Mouse (Mus musculus) kidney, postnatal 0 days (tissue): ENCODE measurements around the gene Fbxo40. TPM values are rescaled to one million over a fixed set of nuclear protein-coding genes. Genes with fewer than 3 reads are reported as not detected.

ENCODE experiments used
- ATAC-seq: fragments of 200-750 bp; cut with Nextera tagmentation; replicated peaks from 2 replicates; pipeline ENCODE4 v1.8.0; 2017; ENCODE audit warnings: low read depth, moderate number of reproducible peaks, moderate TSS enrichment, moderate library complexity; ENCODE audit not compliant: low FRiP score
- DNase-seq: peaks from one replicate; pipeline ENCODE4 v3.0.0-alpha.2; 2016; ENCODE audit warnings: low spot score
- H3K27ac ChIP-seq: fragments of 300-500 bp; sonication (generic); 2 replicates; pipeline ENCODE4 v1.5.1; 2014; ENCODE audit warnings: mild to moderate bottlenecking
- H3K27me3 ChIP-seq: fragments of 300-500 bp; sonication (generic); 2 replicates; pipeline ENCODE4 v1.6.1; 2014; ENCODE audit warnings: low read length, mixed read lengths; ENCODE audit not compliant: insufficient read depth
- H3K36me3 ChIP-seq: fragments of 300-500 bp; sonication (generic); 2 replicates; pipeline ENCODE4 v1.6.1; 2014; ENCODE audit warnings: low read length, mixed read lengths; ENCODE audit not compliant: insufficient read depth
- H3K4me1 ChIP-seq: fragments of 300-500 bp; sonication (generic); replicated peaks from 2 replicates; pipeline ENCODE4 v1.6.1; 2014; ENCODE audit warnings: antibody characterized with exemption, low read length, mixed read lengths; ENCODE audit not compliant: insufficient read depth
- H3K4me2 ChIP-seq: fragments of 300-500 bp; sonication (generic); 2 replicates; pipeline ENCODE4 v1.6.1; 2014; ENCODE audit warnings: mild to moderate bottlenecking, low read length, moderate library complexity, mixed read lengths
- H3K4me3 ChIP-seq: fragments of 300-500 bp; sonication (generic); replicated peaks from 2 replicates; pipeline ENCODE4 v1.5.1; 2014; ENCODE audit warnings: low read depth, low read length
- H3K9ac ChIP-seq: fragments of 300-500 bp; sonication (generic); 2 replicates; pipeline ENCODE4 v1.6.1; 2014; ENCODE audit warnings: low read depth, low read length
- H3K9me3 ChIP-seq: fragments of 300-500 bp; sonication (generic); replicated peaks from 2 replicates; pipeline ENCODE4 v1.6.1; 2016; ENCODE audit warnings: low read length, inconsistent platforms, mixed read lengths
- CTCF ChIP-seq: IDR thresholded peaks from 2 replicates; pipeline ENCODE4 v1.5.1; 2016; ENCODE audit warnings: antibody characterized with exemption, low read depth, mild to moderate bottlenecking, moderate library complexity
- WGBS: fragments of 180-500 bp; shearing (Covaris S2); extraction: QIAGEN DNeasy Blood & Tissue Kit; methylation state at CpG from one replicate; pipeline ENCODE4 v1.1.7; 2014; 5-methylcytosine and 5-hydroxymethylcytosine counted together
- polyA plus RNA-seq: library from polyadenylated mRNA; unstranded; fragments of >200 nt; fragmentation: Nextera tagmentation; extraction: Ambion mirVana; gene quantifications from 2 replicates; pipeline ENCODE4 v1.2.1, GENCODE M21; 2015

The Fbxo40 gene
- polyA plus RNA-seq, 1 experiment from 2014 or later: 1.6 TPM

DNA sequence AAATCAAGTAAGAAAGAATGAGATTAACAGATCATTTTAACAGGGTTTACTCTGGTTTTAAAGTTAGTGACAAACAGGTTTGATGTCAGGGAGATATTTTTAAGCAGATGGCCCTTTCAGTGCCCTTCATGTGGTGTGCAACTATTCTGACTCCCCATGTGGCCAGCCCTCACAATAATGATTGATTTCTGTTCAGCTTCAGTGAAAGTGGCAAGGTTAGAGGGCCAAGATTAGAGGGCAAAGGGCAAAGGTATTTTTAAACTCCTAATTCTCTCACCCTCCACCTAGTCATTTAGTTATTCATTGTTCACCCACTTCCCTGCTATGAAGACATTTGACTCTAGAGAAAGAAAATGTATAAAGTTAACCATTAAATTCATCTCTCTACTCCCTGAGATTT lies 2.2 kb downstream of the Fbxo40 start:
- TF ChIP-seq CTCF: no peak
- H3K9me3 ChIP-seq: no peaks in the 10 kb centered on the region
- H3K9ac ChIP-seq: no peak overlapping the region
- no peak overlapping the region for H3K4me2 ChIP-seq
- no peak overlapping the region for H3K4me3 ChIP-seq
- H3K27ac ChIP-seq: peak overlapping the region; percentile 47; the same call in 1 of the 2 replicates
- DNase-seq: peak; percentile 3
- H3K36me3 ChIP-seq: no peaks in the 10 kb centered on the region
- ATAC-seq: peak; percentile 48
- H3K4me1 ChIP-seq: no peaks in the 10 kb centered on the region
- H3K27me3 ChIP-seq: no peaks in the 10 kb centered on the region

DNA sequence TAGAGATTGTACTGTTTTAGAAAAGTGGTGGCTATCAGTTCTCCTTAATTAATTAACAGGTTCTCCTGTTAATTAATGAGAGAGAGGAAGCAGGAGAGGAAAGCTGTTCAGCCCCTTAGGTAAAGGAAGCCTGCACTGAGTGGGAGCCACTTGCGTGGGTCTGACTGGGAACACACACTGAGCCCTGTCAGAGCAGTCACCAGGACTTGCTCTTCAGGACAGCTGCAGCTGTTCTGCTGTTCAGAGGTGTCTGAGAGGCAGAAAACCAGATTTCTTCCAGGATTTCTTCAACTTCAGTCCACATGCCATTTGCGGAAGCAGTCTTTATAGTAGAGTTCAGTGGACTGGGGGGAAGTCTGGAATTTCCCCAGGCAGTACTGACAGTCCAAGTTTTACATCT lies 2.9 kb downstream of the Fbxo40 start:
- Histone ChIP-seq H3K4me2 (no peak overlapping the region), H3K9ac (no peak overlapping the region), H3K36me3 (no peaks in the 10 kb centered on the region), H3K27me3 (no peaks in the 10 kb centered on the region), H3K27ac (peak overlapping the region; percentile 47; the same call in 1 of the 2 replicates), H3K4me1 (no peaks in the 10 kb centered on the region), H3K9me3 (no peaks in the 10 kb centered on the region), H3K4me3 (no peak overlapping the region)
- no peak for TF ChIP-seq CTCF
- DNase-seq (no peak), ATAC-seq (no peak)
- WGBS: 69% methylated on average over 2 of the region's 2 CpGs

DNA sequence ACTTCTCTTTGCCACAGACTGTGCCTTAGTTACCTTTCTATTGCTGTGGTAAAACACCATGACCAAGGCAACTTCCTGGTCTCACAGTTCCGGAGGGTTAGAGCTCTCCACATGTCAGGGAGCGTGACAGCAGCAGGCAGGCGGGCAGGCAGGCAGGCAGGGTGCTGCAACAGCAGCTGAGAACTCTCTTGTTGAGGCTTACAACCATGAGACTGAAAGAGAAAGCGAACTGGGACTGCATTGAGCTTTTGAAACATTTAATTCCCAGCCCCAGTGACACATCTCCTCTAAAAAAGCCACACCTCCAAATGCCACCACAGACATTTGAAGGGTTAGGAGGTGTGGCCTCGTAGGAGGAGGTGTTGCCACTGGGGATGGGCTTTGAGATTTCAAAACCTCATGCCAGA lies 4.6 kb downstream of the Fbxo40 start:
- H3K27me3 ChIP-seq: no peaks in the 10 kb centered on the region
- no peaks in the 10 kb centered on the region for H3K36me3 ChIP-seq
- no peak for ATAC-seq
- 54% methylated on average over 5 of the region's 5 CpGs for WGBS
- DNase-seq: no peak
- H3K4me3 ChIP-seq: no peak overlapping the region
- H3K9ac ChIP-seq: no peak overlapping the region
- no peak overlapping the region for H3K4me2 ChIP-seq
- H3K4me1 ChIP-seq: no peaks in the 10 kb centered on the region
- TF ChIP-seq CTCF: no peak
- no peaks in the 10 kb centered on the region for H3K9me3 ChIP-seq
- H3K27ac ChIP-seq: no peak overlapping the region

DNA sequence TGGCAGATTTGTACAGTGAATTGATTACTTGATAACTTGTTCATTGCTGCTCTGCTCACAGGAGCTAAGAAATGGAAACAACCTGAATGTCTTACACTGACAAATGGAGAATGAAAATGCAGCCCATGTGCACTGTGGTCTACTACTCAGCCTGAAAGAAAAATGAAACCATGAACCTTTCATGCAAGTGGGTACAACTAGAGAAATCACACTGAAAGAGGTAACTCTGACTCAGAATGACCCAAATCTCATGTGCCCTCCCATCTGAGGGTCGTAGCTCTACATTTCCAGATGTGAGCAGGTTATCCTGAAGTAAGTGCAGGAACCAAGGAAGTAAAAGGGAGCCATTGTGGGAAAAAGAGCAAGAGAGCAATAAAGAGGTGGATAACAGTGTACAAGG lies 6.5 kb downstream of the Fbxo40 start:
- Histone ChIP-seq H3K27ac (no peak overlapping the region), H3K4me1 (no peaks in the 10 kb centered on the region), H3K4me3 (no peak overlapping the region), H3K4me2 (no peak overlapping the region), H3K9me3 (no peaks in the 10 kb centered on the region), H3K9ac (no peak overlapping the region), H3K27me3 (no peaks in the 10 kb centered on the region), H3K36me3 (no peaks in the 10 kb centered on the region)
- 77% methylated on average over 1 of the region's 1 CpGs for WGBS
- ATAC-seq: no peak
- DNase-seq: no peak
- no peak for TF ChIP-seq CTCF

DNA sequence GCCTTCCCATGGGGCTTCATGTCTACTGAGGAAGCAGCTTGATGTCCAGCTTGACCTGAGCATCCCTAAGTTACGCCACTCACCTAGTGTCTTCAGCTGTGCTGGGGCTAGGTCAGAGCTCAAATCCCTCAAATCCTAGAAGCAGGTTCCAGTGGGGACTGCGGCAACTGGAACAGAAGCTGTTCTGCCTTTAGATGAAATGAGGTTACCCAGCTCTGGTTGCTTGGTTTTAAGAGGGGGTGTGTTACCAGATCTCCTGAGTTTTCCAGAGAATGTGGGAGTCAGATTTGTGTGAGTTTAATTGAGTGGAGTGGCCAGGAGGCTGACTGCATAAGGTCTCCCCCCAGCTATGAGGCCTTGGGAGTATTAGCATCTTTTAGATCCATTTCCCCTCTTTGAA lies 11.1 kb downstream of the Fbxo40 start:
- TF ChIP-seq CTCF: no peak
- Histone ChIP-seq H3K27me3 (no peaks in the 10 kb centered on the region), H3K27ac (no peak overlapping the region), H3K9me3 (no peaks in the 10 kb centered on the region), H3K36me3 (no peaks in the 10 kb centered on the region), H3K4me1 (no peaks in the 10 kb centered on the region), H3K4me2 (no peak overlapping the region), H3K9ac (no peak overlapping the region), H3K4me3 (no peak overlapping the region)
- WGBS: 81% methylated on average over 2 of the region's 2 CpGs
- ATAC-seq (no peak), DNase-seq (no peak)

DNA sequence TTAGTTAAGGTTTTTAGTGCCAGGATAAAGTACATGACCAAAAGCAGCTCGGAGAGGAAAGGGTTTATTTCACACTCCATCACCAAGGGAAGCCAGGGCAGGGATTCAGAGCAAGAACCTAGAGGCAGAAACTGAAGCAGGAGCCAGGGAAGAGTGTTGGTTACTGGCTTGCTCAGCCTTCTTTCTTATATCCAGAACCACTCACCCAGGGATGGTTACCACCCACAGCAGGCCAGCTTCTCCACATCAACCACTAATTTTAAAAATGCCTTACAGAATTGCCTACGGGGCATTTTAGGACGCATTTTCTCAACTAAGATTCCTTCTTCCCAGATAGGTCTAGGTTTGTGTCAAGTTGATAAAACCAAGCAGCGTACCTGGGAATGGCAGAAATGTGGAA lies 26.9 kb downstream of the Fbxo40 start:
- WGBS: 85% methylated on average over 4 of the region's 4 CpGs
- no peak overlapping the region for H3K27ac ChIP-seq

DNA sequence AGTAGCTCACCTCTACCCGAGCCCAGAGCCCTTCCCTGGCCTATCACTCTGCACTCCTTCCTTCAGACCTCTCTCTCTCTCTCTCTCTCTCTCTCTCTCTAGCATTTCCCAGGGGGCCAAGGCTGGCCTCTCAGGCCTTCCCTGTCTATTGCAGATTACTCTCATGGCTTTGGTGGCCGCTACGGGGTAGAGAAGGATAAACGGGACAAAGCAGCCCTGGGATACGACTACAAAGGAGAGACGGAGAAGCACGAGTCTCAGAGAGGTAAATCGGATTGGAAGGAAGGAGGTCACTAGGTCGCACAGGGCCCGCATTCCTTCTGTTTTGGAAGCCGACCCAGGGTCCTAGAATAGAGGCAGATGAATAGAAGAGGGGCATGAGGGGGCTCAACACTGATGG lies 35.2 kb downstream of the Fbxo40 start:
- Histone ChIP-seq H3K27me3 (no peaks in the 10 kb centered on the region), H3K9ac (no peak overlapping the region), H3K4me3 (no peak overlapping the region), H3K27ac (no peak overlapping the region), H3K4me1 (no peaks in the 10 kb centered on the region), H3K4me2 (no peak overlapping the region), H3K36me3 (no peaks in the 10 kb centered on the region), H3K9me3 (no peaks in the 10 kb centered on the region)
- DNase-seq: no peak
- no peak for TF ChIP-seq CTCF
- 81% methylated on average over 11 of the region's 11 CpGs for whole genome bisulfite sequencing
- no peak for ATAC-seq

More for the DNA sequence above, 26.9 kb downstream of the Fbxo40 start:
- TF ChIP-seq CTCF: no peak
- H3K27me3 ChIP-seq: no peaks in the 10 kb centered on the region
- no peak for DNase-seq
- no peaks in the 10 kb centered on the region for H3K36me3 ChIP-seq
- H3K4me1 ChIP-seq: no peaks in the 10 kb centered on the region
- H3K9ac ChIP-seq: no peak overlapping the region
- no peak overlapping the region for H3K4me2 ChIP-seq
- H3K4me3 ChIP-seq: no peak overlapping the region
- no peaks in the 10 kb centered on the region for H3K9me3 ChIP-seq
- ATAC-seq: no peak
